22 mouse cellular contexts compared by ENCODE assay signal in the genomic region with DNA sequence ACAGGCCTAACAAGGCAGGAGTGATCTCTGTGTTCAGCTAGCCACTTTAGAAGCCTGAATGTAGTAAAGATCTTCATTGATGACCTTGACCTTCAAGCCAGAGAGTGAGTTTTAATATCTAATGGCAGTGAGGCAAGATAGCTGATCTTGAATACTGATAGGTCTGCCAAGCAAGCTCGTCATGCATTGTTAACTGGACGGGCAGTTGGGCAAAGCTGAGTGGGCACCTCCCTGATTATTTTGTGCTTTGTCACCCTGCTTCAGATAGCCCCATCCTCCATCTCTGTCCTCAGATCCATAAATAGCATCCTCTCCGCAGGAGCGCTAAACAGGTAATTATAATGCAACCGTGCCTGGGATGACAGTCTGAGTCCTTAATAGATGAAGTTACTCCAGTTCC.
DNase-seq lines count a peak whose midpoint lies in the region; ATAC-seq and TF ChIP-seq lines count a peak whose summit lies in the region.
"Had no signal": no experiment of that assay in that cellular context is flagged by ENCODE, and none has a peak within 500 bp of the region (broad histone marks: within the 10 kb centered on the region; RNA-seq: fewer than 3 reads in every experiment).

No protein-coding gene starts in this region.

- DNase-seq in adrenal gland, postnatal 25 days = peak; percentile 20
- no peak for DNase-seq in adrenal gland, adult 18-20 months (ENCODE audit: low spot score in 2 of 2)
- DNase-seq in heart, postnatal 4 days = no peak
- no peak for DNase-seq in hindbrain, postnatal 0 days (ENCODE audit: low spot score)
- no peak for DNase-seq in heart, postnatal 0 days (ENCODE audit: low spot score)
- DNase-seq in layer of hippocampus, adult 11-12 months (ENCODE audit: low spot score) = no peak
- DNase-seq: adrenal gland, postnatal 10 days; cerebellum, adult 2 months; cerebellum, postnatal 10 days; gastrocnemius, adult 2 months; gastrocnemius, postnatal 25 days; kidney, adult 11 months; kidney, adult 9 months had no signal

- ATAC-seq in heart, embryonic 11.5 days (replicated peaks; ENCODE audit: insufficient number of reproducible peaks, low FRiP score, low TSS enrichment) = no peak
- 0 out of 2 replicates have a peak, but pooled peaks have one; percentile 28 for ATAC-seq in hindbrain, postnatal 0 days
- ATAC-seq in hindbrain, embryonic 16.5 days = no peak
- no peak for ATAC-seq in heart, postnatal 0 days (ENCODE audit: insufficient read depth, low read depth)
- ATAC-seq: activated CD4-positive, CD25-positive, alpha-beta regulatory T cell, adult 4 months; forebrain, embryonic 14.5 days; Patski had no signal

- H3K9ac ChIP-seq in heart, embryonic 11.5 days (ENCODE audit: low read depth, low read length) = no peak overlapping the region
- no peak overlapping the region for H3K9ac ChIP-seq in hindbrain, postnatal 0 days (replicated peaks; ENCODE audit: low read length)
- no peak overlapping the region for H3K9ac ChIP-seq in hindbrain, embryonic 16.5 days (ENCODE audit: low read depth, low read length)
- H3K9ac ChIP-seq in heart, postnatal 0 days (replicated peaks; ENCODE audit: low read depth, low read length) = no peak overlapping the region
- H3K9ac ChIP-seq: hindbrain, embryonic 15.5 days had no signal

- no peak overlapping the region for H3K4me2 ChIP-seq in heart, embryonic 11.5 days
- H3K4me2 ChIP-seq in hindbrain, postnatal 0 days (ENCODE audit: low read depth, low read length) = no peak overlapping the region
- H3K4me2 ChIP-seq in hindbrain, embryonic 16.5 days (ENCODE audit: low read length) = no peak overlapping the region
- no peak overlapping the region for H3K4me2 ChIP-seq in heart, postnatal 0 days (ENCODE audit: low read depth, low read length)
- H3K4me2 ChIP-seq: hindbrain, embryonic 15.5 days had no signal

- 0 out of 2 replicates have a peak overlapping the region, but pooled peaks have one; percentile 24 for H3K27ac ChIP-seq in heart, embryonic 11.5 days (ENCODE audit: low read depth, low read length)
- no peak overlapping the region for H3K27ac ChIP-seq in hindbrain, postnatal 0 days
- no peak overlapping the region for H3K27ac ChIP-seq in hindbrain, embryonic 16.5 days (ENCODE audit: low read depth, low read length)
- peak overlapping the region; percentile 46; the same call in 1 of the 2 replicates for H3K27ac ChIP-seq in heart, postnatal 0 days (ENCODE audit: low read depth)
- H3K27ac ChIP-seq: embryonic facial prominence, embryonic 10.5 days; gastrocnemius, adult 2 months; hindbrain, embryonic 15.5 days; kidney, postnatal 0 days had no signal

- no peaks in the 10 kb centered on the region for H3K27me3 ChIP-seq in heart, embryonic 11.5 days (ENCODE audit: control insufficient read depth, insufficient read depth, low read length)
- H3K27me3 ChIP-seq in hindbrain, postnatal 0 days (ENCODE audit: insufficient read depth, low read length) = no peaks in the 10 kb centered on the region
- H3K27me3 ChIP-seq in hindbrain, embryonic 16.5 days (replicated peaks; ENCODE audit: control insufficient read depth, insufficient read depth, low read length) = no peaks in the 10 kb centered on the region
- no peaks in the 10 kb centered on the region for H3K27me3 ChIP-seq in heart, postnatal 0 days (ENCODE audit: control insufficient read depth, insufficient read depth, low read length)
- H3K27me3 ChIP-seq: CH12.LX; hindbrain, embryonic 15.5 days; Patski had no signal

- WGBS in heart, embryonic 11.5 days (ENCODE audit: insufficient replicate concordance) = 46% methylated on average over 5 of the region's 5 CpGs
- WGBS in hindbrain, postnatal 0 days = 74% methylated on average over 5 of the region's 5 CpGs
- WGBS in hindbrain, embryonic 16.5 days = 74% methylated on average over 5 of the region's 5 CpGs
- 38% methylated on average over 5 of the region's 5 CpGs for WGBS in heart, postnatal 0 days

- H3K4me1 ChIP-seq in heart, embryonic 11.5 days (ENCODE audit: control insufficient read depth, insufficient read depth, low read length) = peaks cover 60% of the 10 kb centered on the region
- 0 out of 2 replicates have a peak, but pooled peaks cover 4% of the 10 kb centered on the region for H3K4me1 ChIP-seq in hindbrain, postnatal 0 days (ENCODE audit: insufficient read depth, low read length)
- H3K4me1 ChIP-seq in hindbrain, embryonic 16.5 days (ENCODE audit: control insufficient read depth, insufficient read depth, low read depth, low read length) = peaks cover 10% of the 10 kb centered on the region
- H3K4me1 ChIP-seq in heart, postnatal 0 days (ENCODE audit: control insufficient read depth, insufficient read depth) = peaks cover 47% of the 10 kb centered on the region

- TF ChIP-seq EP300 in heart, postnatal 0 days (IDR thresholded peaks at IDR 0.05; ENCODE audit: low read depth) = no peak

- no peak overlapping the region for H3K4me3 ChIP-seq in heart, embryonic 11.5 days (ENCODE audit: low read depth, low read length)
- H3K4me3 ChIP-seq in hindbrain, postnatal 0 days (ENCODE audit: low read length) = no peak overlapping the region
- H3K4me3 ChIP-seq in hindbrain, embryonic 16.5 days (ENCODE audit: low read length) = no peak overlapping the region
- no peak overlapping the region for H3K4me3 ChIP-seq in heart, postnatal 0 days (ENCODE audit: low read depth, low read length)
- H3K4me3 ChIP-seq: embryonic facial prominence, embryonic 10.5 days; gastrocnemius, adult 2 months; hindbrain, embryonic 15.5 days had no signal

- no peak for TF ChIP-seq CTCF in hindbrain, postnatal 0 days (IDR thresholded peaks at IDR 0.05; ENCODE audit: low read depth)
- TF ChIP-seq CTCF in heart, postnatal 0 days (IDR thresholded peaks at IDR 0.05; ENCODE audit: low read depth) = no peak

- H3K36me3 ChIP-seq in heart, embryonic 11.5 days (ENCODE audit: control insufficient read depth, insufficient read depth, low read length) = no peaks in the 10 kb centered on the region
- H3K36me3 ChIP-seq in hindbrain, postnatal 0 days (ENCODE audit: insufficient read depth, low read length) = no peaks in the 10 kb centered on the region
- H3K36me3 ChIP-seq in hindbrain, embryonic 16.5 days (ENCODE audit: control insufficient read depth, insufficient read depth, low read length) = no peaks in the 10 kb centered on the region
- H3K36me3 ChIP-seq in heart, postnatal 0 days (replicated peaks; ENCODE audit: control insufficient read depth, insufficient read depth, low read length) = no peaks in the 10 kb centered on the region
- H3K36me3 ChIP-seq: embryonic facial prominence, embryonic 10.5 days; hindbrain, embryonic 15.5 days had no signal

- H3K9me3 ChIP-seq in heart, embryonic 11.5 days (replicated peaks; ENCODE audit: control insufficient read depth, low read length) = no peaks in the 10 kb centered on the region
- H3K9me3 ChIP-seq in hindbrain, postnatal 0 days (ENCODE audit: low read length) = no peaks in the 10 kb centered on the region
- no peaks in the 10 kb centered on the region for H3K9me3 ChIP-seq in hindbrain, embryonic 16.5 days (ENCODE audit: control insufficient read depth, low read length)
- no peaks in the 10 kb centered on the region for H3K9me3 ChIP-seq in heart, postnatal 0 days (replicated peaks; ENCODE audit: control insufficient read depth, low read length)
- H3K9me3 ChIP-seq: embryonic facial prominence, embryonic 10.5 days; hindbrain, embryonic 15.5 days had no signal

Comparison
In these comparisons a context has a peak if more than half of its experiments do, and no peak if none do; other contexts are left out.
1. H3K27ac ChIP-seq: peak in heart, embryonic 11.5 days (single experiment) and heart, postnatal 0 days (single experiment); none in hindbrain, postnatal 0 days (single experiment) and hindbrain, embryonic 16.5 days (single experiment).